In the genomic region with DNA sequence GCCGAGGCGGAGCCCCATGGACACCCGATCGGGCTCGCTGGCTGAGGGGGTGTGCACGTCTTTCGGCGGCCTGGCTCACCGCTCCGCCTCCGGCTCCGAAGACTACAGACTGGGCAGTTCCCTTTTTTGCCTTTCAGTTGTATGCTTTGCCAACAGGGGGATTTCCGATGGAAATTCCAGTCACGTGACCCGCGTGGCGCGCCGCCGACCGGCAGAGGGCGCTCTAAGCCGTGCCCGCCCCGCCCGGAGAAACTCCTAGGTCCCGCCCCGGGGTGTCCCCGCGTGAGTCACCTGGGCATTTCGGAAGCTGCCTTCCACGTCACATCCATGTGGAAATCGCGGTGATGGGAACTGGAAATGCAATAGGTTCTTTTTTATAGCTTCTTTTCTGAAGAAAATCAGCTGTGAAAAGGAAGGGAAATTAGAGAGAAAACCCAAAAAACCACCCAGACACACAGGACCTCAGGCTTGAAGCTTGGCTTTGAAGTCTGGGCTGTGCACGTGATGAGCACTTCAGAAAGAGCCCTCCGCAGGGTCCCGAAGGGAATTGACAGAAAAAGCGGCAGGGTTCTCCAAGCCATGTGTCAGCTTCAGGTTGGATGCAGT, we compare ENCODE assay signal across 8 mouse cellular contexts. TPM values are rescaled to one million over a fixed set of nuclear protein-coding genes. Genes with fewer than 3 reads are reported as not detected.
DNase-seq lines count a peak whose midpoint lies in the region; ATAC-seq and TF ChIP-seq lines count a peak whose summit lies in the region.

A gene (minus strand): TSS at position 401 of the 606 bp plus-strand sequence.

- intact Hi-C loops in heart, postnatal 25 days (cut with DNase I) = loop anchor here (2.0 to 5.0 kb wide), 2 partner anchors 107 to 171 kb away; no protein-coding TSS in a partner anchor

- no peaks in the 10 kb centered on the region for H3K36me3 ChIP-seq in forebrain, embryonic 15.5 days

- H3K4me1 ChIP-seq in forebrain, embryonic 15.5 days = peaks cover 12% of the 10 kb centered on the region
- peaks cover 12% of the 10 kb centered on the region for H3K4me1 ChIP-seq in lung, adult 2 months (ENCODE audit: control insufficient read depth, insufficient read depth, low read length)

- TF ChIP-seq CTCF in lung, adult 2 months (IDR thresholded peaks at IDR 0.05; ENCODE audit: insufficient read depth, low read length) = peak; percentile 70

- peak; percentile 92 for DNase-seq in ES-CJ7 (ENCODE audit: low read depth, low spot score)
- DNase-seq in cerebellum, adult 11 months = peak; percentile 93
- peak; percentile 94 for DNase-seq in heart, postnatal 25 days (ENCODE audit: low spot score)
- DNase-seq in layer of hippocampus, adult 18-20 months (ENCODE audit: low spot score in 2 of 2) = peak; percentile 91 to 97
- DNase-seq in lung, adult 2 months = peak; percentile 99
- DNase-seq in thymus, adult 18-20 months = peak; percentile 90 to 93

- no peaks in the 10 kb centered on the region for H3K9me3 ChIP-seq in forebrain, embryonic 15.5 days

- peak; percentile 94 for ATAC-seq in forebrain, embryonic 15.5 days (replicated peaks)
- peak; percentile 89 for ATAC-seq in neutrophil, adult 5-6 weeks (ENCODE audit: extremely low read depth, insufficient number of reproducible peaks, low FRiP score, poor library complexity, severe bottlenecking)

- H3K4me2 ChIP-seq in forebrain, embryonic 15.5 days (replicated peaks) = peak within 1 kb of the TSS; percentile 79

- peak within 1 kb of the TSS; percentile 92 for H3K9ac ChIP-seq in forebrain, embryonic 15.5 days (replicated peaks)

- peak; percentile 87; the same call in 1 of the 2 replicates for TF ChIP-seq POLR2A in lung, adult 2 months (IDR thresholded peaks at IDR 0.05; ENCODE audit: borderline replicate concordance, extremely low read depth, low read depth, low read length)

- WGBS in forebrain, embryonic 15.5 days = 2% methylated on average over 38 of the region's 38 CpGs
- under 1% methylated on average over 38 of the region's 38 CpGs for WGBS in lung, adult 2 months

- H3K27me3 ChIP-seq in forebrain, embryonic 15.5 days = 0 out of 2 replicates have a peak, but pooled peaks cover 3% of the 10 kb centered on the region

- peak within 1 kb of the TSS; percentile 63 for H3K27ac ChIP-seq in forebrain, embryonic 15.5 days (replicated peaks)

- peak within 1 kb of the TSS; percentile 92 for H3K4me3 ChIP-seq in forebrain, embryonic 15.5 days
- H3K4me3 ChIP-seq in lung, adult 2 months (replicated peaks; ENCODE audit: extremely low read depth, low read depth, low read length) = peak within 1 kb of the TSS; percentile 87

RNA-seq across cellular contexts. Expression of the gene that starts here (rescaled TPM):
- polyA plus RNA-seq in forebrain, embryonic 15.5 days (2015; fragmentation: Nextera tagmentation; extraction: Ambion mirVana) = 2.2 TPM in 2 replicates
- total RNA-seq in heart, postnatal 25 days (2021) = 1 to 10 TPM; 1.7 to 3.2 TPM
- total RNA-seq in layer of hippocampus, adult 18-20 months (2021) = 1 to 10 TPM; 5.1 to 5.6 TPM
- polyA plus RNA-seq in lung, adult 2 months (2012; rRNA removed) = 5.9 and 7.2 TPM in 2 replicates
- total RNA-seq in neutrophil, adult 5-6 weeks (2017) = 75.9 and 93.0 TPM in 2 replicates

Comparison
In these comparisons a context has a peak if more than half of its experiments do, and no peak if none do; other contexts are left out.
1. Peak in every context shown above with its lines: DNase-seq, ATAC-seq, H3K4me3 ChIP-seq and H3K27ac ChIP-seq.
2. RNA of the gene that starts here (total RNA-seq): 75.9 to 93.0 TPM in neutrophil, adult 5-6 weeks; 5.1 to 5.6 TPM in layer of hippocampus, adult 18-20 months and 1.7 to 3.2 TPM in heart, postnatal 25 days; every median in the first group is over 10 times any median in the second.